Mouse (Mus musculus): ENCODE measurements at regions not wholly inside any gene's neighbourhood (a gene's known extent, or its start where the extent isn't known, plus 50 kb on each side); places are given as distances from the start of the nearest gene placed in this dataset.
"Not testable (repeated sequence)": the region's sequence is repeated elsewhere in the genome, so short reads cannot be mapped to it uniquely, and the experiment has no call there.

GRCm38 (mm10) chr3:6118721-6119120 is 368.1 kb downstream of the Gm8797 start:
- DNase-seq (ENCODE audit: low read depth in 2 of 2, low spot score in 2 of 2), result no peak

DNA sequence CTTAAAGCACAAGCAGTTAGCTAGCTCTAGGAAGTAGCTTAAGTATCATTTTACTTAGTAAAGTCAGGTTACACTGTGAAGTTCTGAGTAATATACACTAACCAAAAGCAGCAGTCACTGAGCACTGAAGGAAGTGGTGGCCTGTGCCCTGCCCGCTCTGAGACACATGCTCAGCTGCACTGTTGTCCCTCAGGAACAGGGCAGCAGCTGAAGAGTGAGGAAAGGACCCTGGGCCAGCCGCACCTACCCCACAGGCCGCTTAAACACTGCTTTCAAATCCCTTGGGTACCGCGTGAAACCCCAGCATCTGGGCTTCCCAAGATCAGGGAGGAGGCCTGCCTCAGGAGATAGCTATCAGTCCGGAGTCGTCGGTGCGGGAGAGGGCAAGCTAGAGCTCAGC is 385.1 kb downstream of the Gm8797 start:
- DNase-seq (ENCODE audit: low read depth in 2 of 2, low spot score in 2 of 2), result not testable (repeated sequence)

GRCm38 (mm10) chr3:6137374-6137773 is 386.8 kb downstream of the Gm8797 start:
- DNase-seq (ENCODE audit: low read depth in 2 of 2, low spot score in 2 of 2), result no peak

GRCm38 (mm10) chr3:6173775-6174174 is 423.2 kb downstream of the Gm8797 start:
- DNase-seq (ENCODE audit: low read depth in 2 of 2, low spot score in 2 of 2), result no peak

DNA sequence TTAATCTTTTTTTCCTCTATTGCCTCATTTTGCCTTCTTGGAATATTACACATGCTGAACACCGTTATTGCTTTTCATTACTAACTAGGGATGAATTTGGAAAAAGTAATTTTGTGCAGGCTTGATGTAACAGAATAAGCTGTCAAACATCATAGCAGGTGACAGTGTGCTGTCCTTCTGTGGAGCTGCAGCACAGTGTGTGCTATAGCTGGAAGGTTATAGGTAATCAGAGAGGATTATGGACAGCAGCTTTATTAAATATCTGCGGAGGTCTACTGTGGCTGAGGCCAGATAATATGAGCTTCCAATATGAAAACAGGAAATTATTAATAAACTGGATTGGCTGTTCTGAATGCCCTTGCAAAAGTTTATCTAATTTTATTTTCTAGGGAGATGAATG is 431.9 kb downstream of the Gm8797 start:
- no peak for DNase-seq (ENCODE audit: low read depth in 2 of 2, low spot score in 2 of 2)

DNA sequence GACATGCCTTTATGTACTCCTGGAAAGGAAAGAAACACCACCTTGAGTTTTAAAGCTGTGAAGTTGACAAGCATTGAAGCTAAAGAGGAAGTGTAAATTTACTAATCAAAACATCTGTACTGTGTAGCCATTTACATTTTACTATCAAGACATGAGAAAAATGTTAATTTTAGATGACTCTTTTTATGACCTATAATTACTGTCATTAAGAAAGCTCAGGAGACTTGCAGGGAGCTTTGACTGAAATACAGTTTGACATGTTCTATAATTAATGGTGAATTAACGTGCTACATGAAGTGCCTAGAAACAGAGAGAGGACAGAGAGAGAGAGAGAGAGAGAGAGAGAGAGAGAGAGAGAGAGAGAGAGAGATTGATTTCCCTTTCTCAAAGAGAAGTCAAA is 432.8 kb downstream of the Gm8797 start:
- no peak for DNase-seq (ENCODE audit: low read depth in 2 of 2, low spot score in 2 of 2)

GRCm38 (mm10) chr3:6204656-6205055 is 415.6 kb downstream of the 1700008P02Rik start:
- no peak for DNase-seq (ENCODE audit: low read depth in 2 of 2, low spot score in 2 of 2)

DNA sequence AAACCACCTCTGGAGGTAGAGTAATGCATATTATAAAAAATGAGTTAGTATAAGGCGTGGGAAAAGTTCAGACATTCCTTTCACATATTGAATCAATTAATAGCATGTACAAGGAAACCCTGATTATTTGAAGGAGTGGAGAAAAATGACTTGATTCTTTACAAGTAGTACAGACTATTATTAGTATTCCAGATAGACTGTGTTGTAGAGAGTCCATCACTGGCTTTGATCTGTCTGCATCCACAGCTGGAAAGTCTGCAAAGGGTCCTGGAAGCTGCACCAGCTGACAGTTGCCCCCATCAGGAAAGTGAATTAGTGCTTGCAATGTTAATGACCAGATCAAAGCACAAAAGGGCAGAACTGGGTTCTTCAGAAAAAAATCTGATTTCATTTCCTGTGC is 391.6 kb downstream of the 1700008P02Rik start:
- DNase-seq (ENCODE audit: low read depth in 2 of 2, low spot score in 2 of 2), result no peak
